Mouse (Mus musculus) embryonic facial prominence, embryonic 14.5 days (tissue): Measurements from ENCODE around the gene Bahcc1. TPM values are rescaled to one million over a fixed set of nuclear protein-coding genes. Genes with fewer than 3 reads are reported as not detected.

Source experiments
- ATAC-seq: fragments of 200-750 bp; cut with Nextera tagmentation; 2 replicates; pipeline ENCODE4 v1.8.0; 2017; ENCODE audit warnings: low read depth, moderate number of reproducible peaks, moderate TSS enrichment
- DNase-seq: peaks from one replicate; pipeline ENCODE4 v3.0.0-alpha.2; 2015; ENCODE audit warnings: low spot score
- H3K27ac ChIP-seq: fragments of 300-500 bp; sonication (generic); replicated peaks from 2 replicates; pipeline ENCODE4 v1.5.1; 2014; ENCODE audit warnings: low read depth, mild to moderate bottlenecking, low read length, moderate library complexity
- H3K27me3 ChIP-seq: fragments of 300-500 bp; sonication (generic); replicated peaks from 2 replicates; pipeline ENCODE4 v1.6.1; 2014; ENCODE audit warnings: low read length; ENCODE audit not compliant: control insufficient read depth, insufficient read depth
- H3K36me3 ChIP-seq: fragments of 300-500 bp; sonication (generic); 2 replicates; pipeline ENCODE4 v1.6.1; 2014; ENCODE audit warnings: low read length, mixed read lengths; ENCODE audit not compliant: control insufficient read depth, insufficient read depth
- H3K4me1 ChIP-seq: fragments of 300-500 bp; sonication (generic); 2 replicates; pipeline ENCODE4 v1.6.1; 2014; ENCODE audit warnings: antibody characterized with exemption, low read length; ENCODE audit not compliant: control insufficient read depth, insufficient read depth
- H3K4me2 ChIP-seq: fragments of 300-500 bp; sonication (generic); 2 replicates; pipeline ENCODE4 v1.6.1; 2014; ENCODE audit warnings: low read depth, mild to moderate bottlenecking, low read length, moderate library complexity, mixed read lengths
- H3K4me3 ChIP-seq: fragments of 300-500 bp; sonication (generic); 2 replicates; pipeline ENCODE4 v1.5.1; 2014; ENCODE audit warnings: low read depth, mild to moderate bottlenecking, low read length
- H3K9ac ChIP-seq: fragments of 300-500 bp; sonication (generic); 2 replicates; pipeline ENCODE4 v1.6.1; 2014; ENCODE audit warnings: low read depth, mild to moderate bottlenecking, low read length, moderate library complexity, mixed read lengths
- H3K9me3 ChIP-seq: fragments of 300-500 bp; sonication (generic); 2 replicates; pipeline ENCODE4 v1.6.1; 2016; ENCODE audit warnings: low read length; ENCODE audit not compliant: control insufficient read depth
- WGBS: fragments of 180-500 bp; shearing (Covaris S2); extraction: QIAGEN DNeasy Blood & Tissue Kit; methylation state at CpG from one replicate; pipeline ENCODE4 v1.1.7; 2014; 5-methylcytosine and 5-hydroxymethylcytosine counted together
- polyA plus RNA-seq: library from polyadenylated mRNA; unstranded; fragments of >200 nt; fragmentation: Nextera tagmentation; extraction: Ambion mirVana; gene quantifications from 2 replicates; pipeline ENCODE4 v1.2.1, GENCODE M21; 2014

The Bahcc1 gene
- polyA plus RNA-seq, 1 experiment from 2014 or later = 11.1 TPM

GRCm38 (mm10) chr11:120231379-120231778 is 1.4 kb upstream of the Bahcc1 start:
- H3K4me3 ChIP-seq = peak overlapping the region; percentile 92
- DNase-seq (peak; percentile 100), ATAC-seq (peak; percentile 58)
- peaks cover 40% of the 10 kb centered on the region for H3K4me1 ChIP-seq
- H3K4me2 ChIP-seq = peak overlapping the region; percentile 100
- WGBS = 0% methylated on average over 19 of the region's 27 CpGs
- H3K9me3 ChIP-seq = no peaks in the 10 kb centered on the region
- H3K27me3 ChIP-seq = no peaks in the 10 kb centered on the region
- peak overlapping the region; percentile 98 for H3K9ac ChIP-seq
- H3K27ac ChIP-seq = peak overlapping the region; percentile 93
- H3K36me3 ChIP-seq = no peaks in the 10 kb centered on the region

- Histone ChIP-seq H3K36me3 (peaks cover 6% of the 10 kb centered on the region; the same call in 1 of the 2 replicates), H3K27me3 (no peaks in the 10 kb centered on the region), H3K9ac (peak overlapping the region; percentile 99), H3K4me3 (peak overlapping the region; percentile 92), H3K9me3 (no peaks in the 10 kb centered on the region), H3K4me2 (peak overlapping the region; percentile 100), H3K27ac (peak overlapping the region; percentile 97), H3K4me1 (peaks cover 25% of the 10 kb centered on the region)
- ATAC-seq (no peak), DNase-seq (peak; percentile 40)
- WGBS = under 1% methylated on average over 46 of the region's 51 CpGs
Measured at GRCm38 (mm10) chr11:120233441-120234135, 841 bp downstream of the Bahcc1 start.

DNA sequence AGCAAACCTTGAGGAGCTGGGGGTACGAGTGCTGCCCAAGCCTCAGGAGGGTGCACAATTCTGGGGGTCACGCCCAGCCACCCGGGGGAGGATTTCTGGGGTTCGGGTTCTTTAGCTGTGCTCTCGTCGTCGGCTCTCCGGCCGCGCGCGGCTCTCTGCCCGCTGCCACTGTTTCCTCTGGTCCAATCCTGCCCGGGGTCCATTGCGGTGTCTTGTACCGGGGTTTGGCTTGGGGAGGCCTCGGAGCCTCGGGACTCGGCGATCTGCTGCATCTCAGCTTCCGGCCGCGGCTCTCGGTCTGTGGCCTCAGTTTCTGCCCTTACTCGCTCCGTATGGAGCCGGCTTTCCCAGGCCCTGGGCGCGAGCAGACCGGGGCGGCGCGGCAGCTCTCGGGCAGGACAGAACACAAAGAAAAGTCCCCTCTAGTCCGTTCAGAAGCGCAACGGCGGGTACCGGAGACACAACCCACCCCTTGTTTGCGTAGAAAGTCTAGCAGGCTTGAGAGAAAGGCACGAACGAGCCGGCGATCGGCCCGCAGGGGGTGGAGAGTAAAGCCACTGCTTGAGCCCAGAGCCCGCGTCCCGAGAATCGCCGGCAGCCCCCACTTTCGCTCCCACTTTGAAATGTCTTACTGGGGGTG is 1.5 kb downstream of the Bahcc1 start:
- Histone ChIP-seq H3K27ac (peak overlapping the region; percentile 97), H3K4me2 (peak overlapping the region; percentile 100), H3K9ac (peak overlapping the region; percentile 99), H3K4me1 (peaks cover 25% of the 10 kb centered on the region), H3K27me3 (no peaks in the 10 kb centered on the region), H3K4me3 (peak overlapping the region; percentile 92), H3K36me3 (peaks cover 6% of the 10 kb centered on the region; the same call in 1 of the 2 replicates), H3K9me3 (no peaks in the 10 kb centered on the region)
- ATAC-seq (no peak), DNase-seq (no peak)
- 0% methylated on average over 35 of the region's 52 CpGs for WGBS

- under 1% methylated on average over 24 of the region's 39 CpGs for WGBS
- Histone ChIP-seq H3K4me2 (peak overlapping the region; percentile 100), H3K4me3 (peak overlapping the region; percentile 92), H3K27ac (peak overlapping the region; percentile 97), H3K4me1 (peaks cover 25% of the 10 kb centered on the region), H3K9ac (peak overlapping the region; percentile 99), H3K9me3 (no peaks in the 10 kb centered on the region), H3K36me3 (peaks cover 6% of the 10 kb centered on the region; the same call in 1 of the 2 replicates), H3K27me3 (no peaks in the 10 kb centered on the region)
- ATAC-seq = no peak
- DNase-seq = no peak
Measured at GRCm38 (mm10) chr11:120234776-120235181, 2.0 kb downstream of the Bahcc1 start.

DNA sequence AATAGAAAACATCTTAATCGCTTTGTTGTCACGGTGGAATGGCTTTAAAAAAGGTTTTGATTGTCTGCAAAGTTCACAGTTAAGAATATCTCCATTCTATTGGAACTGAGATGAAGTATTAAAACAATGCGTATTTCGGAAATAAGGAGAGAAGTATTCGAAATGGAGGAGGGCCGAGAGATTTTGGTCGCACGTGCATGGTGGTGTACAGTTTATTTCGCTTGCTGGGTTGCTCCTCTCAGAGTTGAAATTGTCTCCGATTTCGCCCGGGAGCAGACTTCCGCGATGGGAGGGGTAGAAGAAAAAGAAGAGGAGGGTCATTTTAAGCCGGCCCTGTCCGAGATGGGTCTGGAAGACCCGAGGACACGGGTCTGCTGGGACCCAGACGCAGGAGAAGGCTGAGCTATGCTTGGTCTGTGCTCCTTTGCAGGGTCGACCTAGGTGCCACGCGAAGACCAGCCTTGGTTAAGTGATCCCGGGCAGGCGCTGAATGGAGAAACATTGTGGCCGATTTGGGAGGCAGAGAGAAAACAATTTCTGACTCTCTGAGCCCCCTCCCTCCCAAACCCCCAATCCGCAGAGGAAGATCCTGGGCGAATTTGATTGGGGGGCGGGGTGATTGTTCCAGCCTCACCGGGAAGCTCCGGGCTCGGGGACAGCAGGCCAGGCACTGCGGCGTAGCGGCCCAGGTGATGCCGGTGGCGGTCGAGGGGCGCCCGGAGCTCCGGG is 2.8 kb downstream of the Bahcc1 start:
- Histone ChIP-seq H3K36me3 (peaks cover 6% of the 10 kb centered on the region; the same call in 1 of the 2 replicates), H3K4me1 (peaks cover 33% of the 10 kb centered on the region), H3K9me3 (no peaks in the 10 kb centered on the region), H3K27me3 (no peaks in the 10 kb centered on the region), H3K27ac (peak overlapping the region; percentile 97), H3K9ac (peak overlapping the region; percentile 99), H3K4me3 (peak overlapping the region; percentile 92), H3K4me2 (peak overlapping the region; percentile 100)
- WGBS = under 1% methylated on average over 39 of the region's 40 CpGs
- ATAC-seq = no peak
- peak; percentile 83 for DNase-seq

DNA sequence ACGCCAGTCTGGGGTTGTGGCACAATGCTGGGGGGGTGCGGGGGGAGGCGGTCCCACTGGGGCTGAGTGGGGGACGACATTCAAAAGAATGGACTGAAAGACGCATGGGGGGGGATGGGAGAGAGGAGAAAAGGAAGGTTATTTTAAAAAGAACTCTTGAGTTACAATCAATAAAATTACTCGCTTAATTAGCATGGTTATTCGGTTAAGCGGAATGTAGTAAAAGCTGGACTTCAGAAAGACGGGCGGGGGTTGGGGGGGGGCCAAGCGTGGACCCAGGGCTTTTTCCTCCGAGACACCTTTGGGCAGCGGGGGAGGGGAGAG is 3.3 kb downstream of the Bahcc1 start:
- Histone ChIP-seq H3K9me3 (no peaks in the 10 kb centered on the region), H3K27me3 (no peaks in the 10 kb centered on the region), H3K27ac (peak overlapping the region; percentile 97), H3K4me3 (peak overlapping the region; percentile 92), H3K4me1 (peaks cover 38% of the 10 kb centered on the region), H3K9ac (peak overlapping the region; percentile 99), H3K36me3 (peaks cover 6% of the 10 kb centered on the region; the same call in 1 of the 2 replicates), H3K4me2 (peak overlapping the region; percentile 100)
- DNase-seq (no peak), ATAC-seq (no peak)
- WGBS = 0% methylated on average over 11 of the region's 13 CpGs

- DNase-seq (peak; percentile 72), ATAC-seq (no peak)
- peak overlapping the region; percentile 100 for H3K4me2 ChIP-seq
- peak overlapping the region; percentile 99 for H3K9ac ChIP-seq
- H3K4me1 ChIP-seq = peaks cover 43% of the 10 kb centered on the region
- H3K36me3 ChIP-seq = peaks cover 6% of the 10 kb centered on the region; the same call in 1 of the 2 replicates
- peak overlapping the region; percentile 97 for H3K27ac ChIP-seq
- no peaks in the 10 kb centered on the region for H3K9me3 ChIP-seq
- 0% methylated on average over 31 of the region's 96 CpGs for WGBS
- H3K4me3 ChIP-seq = peak overlapping the region; percentile 92
- no peaks in the 10 kb centered on the region for H3K27me3 ChIP-seq
Measured at GRCm38 (mm10) chr11:120236438-120237165, 3.9 kb downstream of the Bahcc1 start.
